Mouse (Mus musculus): ENCODE measurements around the gene Ccdc188. TPM values are rescaled to one million over a fixed set of nuclear protein-coding genes. Genes with fewer than 3 reads are reported as not detected.

Ccdc188 gene
- polyA plus RNA-seq, 1 experiment from 2014 or later, result not detected

GRCm38 (mm10) chr16:18218580-18218996 is 909 bp downstream of the Ccdc188 start:
- H3K4me2 ChIP-seq (replicated peaks; ENCODE audit: low read depth, low read length), result no peak overlapping the region
- no peak overlapping the region for H3K4me3 ChIP-seq (ENCODE audit: low read length)
- peaks cover 8% of the 10 kb centered on the region for H3K4me1 ChIP-seq (ENCODE audit: insufficient read depth, low read length)
- H3K36me3 ChIP-seq (ENCODE audit: insufficient read depth, low read length), result peaks cover 14% of the 10 kb centered on the region
- no peaks in the 10 kb centered on the region for H3K9me3 ChIP-seq (ENCODE audit: low read length)
- H3K27me3 ChIP-seq (ENCODE audit: insufficient read depth, low read length), result no peaks in the 10 kb centered on the region
- 66% methylated on average over 9 of the region's 9 CpGs for whole genome bisulfite sequencing
- ATAC-seq (ENCODE audit: low FRiP score, low TSS enrichment), result no peak
- no peak overlapping the region for H3K27ac ChIP-seq (ENCODE audit: low read length)
- H3K9ac ChIP-seq (replicated peaks; ENCODE audit: low read length), result no peak overlapping the region

GRCm38 (mm10) chr16:18220001-18220400 is 2.3 kb downstream of the Ccdc188 start:
- Histone ChIP-seq H3K36me3 (ENCODE audit: insufficient read depth, low read length) (peaks cover 28% of the 10 kb centered on the region), H3K9ac (replicated peaks; ENCODE audit: low read length) (0 out of 2 replicates have a peak overlapping the region, but pooled peaks have one; percentile 28), H3K4me3 (ENCODE audit: low read length) (no peak overlapping the region), H3K27me3 (ENCODE audit: insufficient read depth, low read length) (no peaks in the 10 kb centered on the region), H3K4me1 (ENCODE audit: insufficient read depth, low read length) (peaks cover 8% of the 10 kb centered on the region), H3K4me2 (replicated peaks; ENCODE audit: low read depth, low read length) (no peak overlapping the region), H3K9me3 (ENCODE audit: low read length) (no peaks in the 10 kb centered on the region), H3K27ac (ENCODE audit: low read length) (no peak overlapping the region)
- WGBS, result 50% methylated on average over 8 of the region's 8 CpGs
- peak; percentile 63; the same call in 1 of the 2 replicates for ATAC-seq (ENCODE audit: low FRiP score, low TSS enrichment)

- 84% methylated on average over 6 of the region's 6 CpGs for WGBS
- Histone ChIP-seq H3K27ac (ENCODE audit: low read length) (no peak overlapping the region), H3K9ac (replicated peaks; ENCODE audit: low read length) (no peak overlapping the region), H3K4me2 (replicated peaks; ENCODE audit: low read depth, low read length) (no peak overlapping the region), H3K36me3 (ENCODE audit: insufficient read depth, low read length) (peaks cover 36% of the 10 kb centered on the region), H3K9me3 (ENCODE audit: low read length) (no peaks in the 10 kb centered on the region), H3K27me3 (ENCODE audit: insufficient read depth, low read length) (no peaks in the 10 kb centered on the region), H3K4me3 (ENCODE audit: low read length) (no peak overlapping the region), H3K4me1 (ENCODE audit: insufficient read depth, low read length) (peaks cover 8% of the 10 kb centered on the region)
- ATAC-seq (ENCODE audit: low FRiP score, low TSS enrichment), result no peak
These were observed 3.3 kb downstream of the Ccdc188 start for GRCm38 (mm10) chr16:18220856-18221542.

- Histone ChIP-seq H3K4me1 (ENCODE audit: insufficient read depth, low read length) (peaks cover 8% of the 10 kb centered on the region), H3K9me3 (ENCODE audit: low read length) (no peaks in the 10 kb centered on the region), H3K9ac (replicated peaks; ENCODE audit: low read length) (no peak overlapping the region), H3K36me3 (ENCODE audit: insufficient read depth, low read length) (peaks cover 40% of the 10 kb centered on the region), H3K4me2 (replicated peaks; ENCODE audit: low read depth, low read length) (no peak overlapping the region), H3K27ac (ENCODE audit: low read length) (no peak overlapping the region), H3K4me3 (ENCODE audit: low read length) (no peak overlapping the region), H3K27me3 (ENCODE audit: insufficient read depth, low read length) (no peaks in the 10 kb centered on the region)
- WGBS, result 79% methylated on average over 11 of the region's 11 CpGs
- no peak for ATAC-seq (ENCODE audit: low FRiP score, low TSS enrichment)
These were observed 3.8 kb downstream of the Ccdc188 start for GRCm38 (mm10) chr16:18221543-18221898.

- 80% methylated on average over 9 of the region's 11 CpGs for WGBS
- Histone ChIP-seq H3K4me1 (ENCODE audit: insufficient read depth, low read length) (peaks cover 8% of the 10 kb centered on the region), H3K9me3 (ENCODE audit: low read length) (no peaks in the 10 kb centered on the region), H3K27ac (ENCODE audit: low read length) (no peak overlapping the region), H3K4me2 (replicated peaks; ENCODE audit: low read depth, low read length) (no peak overlapping the region), H3K36me3 (ENCODE audit: insufficient read depth, low read length) (peaks cover 44% of the 10 kb centered on the region), H3K4me3 (ENCODE audit: low read length) (no peak overlapping the region), H3K9ac (replicated peaks; ENCODE audit: low read length) (no peak overlapping the region), H3K27me3 (ENCODE audit: insufficient read depth, low read length) (no peaks in the 10 kb centered on the region)
- no peak for ATAC-seq (ENCODE audit: low FRiP score, low TSS enrichment)
These were observed 4.5 kb downstream of the Ccdc188 start for GRCm38 (mm10) chr16:18222188-18222587.

GRCm38 (mm10) chr16:18227187-18227586 is 9.5 kb downstream of the Ccdc188 start:
- peaks cover 50% of the 10 kb centered on the region for H3K36me3 ChIP-seq (ENCODE audit: insufficient read depth, low read length)
- H3K4me3 ChIP-seq (ENCODE audit: low read length), result no peak overlapping the region
- no peak overlapping the region for H3K4me2 ChIP-seq (replicated peaks; ENCODE audit: low read depth, low read length)
- H3K27ac ChIP-seq (ENCODE audit: low read length), result no peak overlapping the region
- ATAC-seq (ENCODE audit: low FRiP score, low TSS enrichment), result no peak
- H3K9me3 ChIP-seq (ENCODE audit: low read length), result no peaks in the 10 kb centered on the region
- H3K27me3 ChIP-seq (ENCODE audit: insufficient read depth, low read length), result no peaks in the 10 kb centered on the region
- 85% methylated on average over 13 of the region's 13 CpGs for WGBS
- peaks cover 7% of the 10 kb centered on the region for H3K4me1 ChIP-seq (ENCODE audit: insufficient read depth, low read length)
- no peak overlapping the region for H3K9ac ChIP-seq (replicated peaks; ENCODE audit: low read length)

GRCm38 (mm10) chr16:18227897-18228422 is 10.3 kb downstream of the Ccdc188 start:
- 91% methylated on average over 20 of the region's 20 CpGs for WGBS
- H3K9ac ChIP-seq (replicated peaks; ENCODE audit: low read length), result no peak overlapping the region
- peaks cover 7% of the 10 kb centered on the region for H3K4me1 ChIP-seq (ENCODE audit: insufficient read depth, low read length)
- H3K36me3 ChIP-seq (ENCODE audit: insufficient read depth, low read length), result peaks cover 42% of the 10 kb centered on the region
- no peak overlapping the region for H3K4me3 ChIP-seq (ENCODE audit: low read length)
- ATAC-seq (ENCODE audit: low FRiP score, low TSS enrichment), result no peak
- no peaks in the 10 kb centered on the region for H3K9me3 ChIP-seq (ENCODE audit: low read length)
- H3K4me2 ChIP-seq (replicated peaks; ENCODE audit: low read depth, low read length), result no peak overlapping the region
- no peak overlapping the region for H3K27ac ChIP-seq (ENCODE audit: low read length)
- H3K27me3 ChIP-seq (ENCODE audit: insufficient read depth, low read length), result no peaks in the 10 kb centered on the region

- H3K4me1 ChIP-seq (ENCODE audit: insufficient read depth, low read length), result peaks cover 14% of the 10 kb centered on the region
- H3K36me3 ChIP-seq (ENCODE audit: insufficient read depth, low read length), result peaks cover 33% of the 10 kb centered on the region
- H3K9ac ChIP-seq (replicated peaks; ENCODE audit: low read length), result no peak overlapping the region
- no peak for ATAC-seq (ENCODE audit: low FRiP score, low TSS enrichment)
- H3K27ac ChIP-seq (ENCODE audit: low read length), result no peak overlapping the region
- no peaks in the 10 kb centered on the region for H3K27me3 ChIP-seq (ENCODE audit: insufficient read depth, low read length)
- no peak overlapping the region for H3K4me3 ChIP-seq (ENCODE audit: low read length)
- H3K4me2 ChIP-seq (replicated peaks; ENCODE audit: low read depth, low read length), result no peak overlapping the region
- 85% methylated on average over 4 of the region's 4 CpGs for WGBS
- H3K9me3 ChIP-seq (ENCODE audit: low read length), result no peaks in the 10 kb centered on the region
These were observed 11.2 kb downstream of the Ccdc188 start for GRCm38 (mm10) chr16:18228856-18229255.

- WGBS, result 61% methylated on average over 11 of the region's 11 CpGs
- Histone ChIP-seq H3K36me3 (ENCODE audit: insufficient read depth, low read length) (peaks cover 25% of the 10 kb centered on the region), H3K9me3 (ENCODE audit: low read length) (no peaks in the 10 kb centered on the region), H3K4me1 (ENCODE audit: insufficient read depth, low read length) (peaks cover 20% of the 10 kb centered on the region), H3K4me2 (replicated peaks; ENCODE audit: low read depth, low read length) (no peak overlapping the region), H3K4me3 (ENCODE audit: low read length) (no peak overlapping the region), H3K9ac (replicated peaks; ENCODE audit: low read length) (no peak overlapping the region), H3K27ac (ENCODE audit: low read length) (no peak overlapping the region), H3K27me3 (ENCODE audit: insufficient read depth, low read length) (no peaks in the 10 kb centered on the region)
- no peak for ATAC-seq (ENCODE audit: low FRiP score, low TSS enrichment)
These were observed 11.9 kb downstream of the Ccdc188 start for GRCm38 (mm10) chr16:18229622-18230021.

GRCm38 (mm10) chr16:18230617-18231016 is 12.9 kb downstream of the Ccdc188 start:
- Histone ChIP-seq H3K27ac (ENCODE audit: low read length) (no peak overlapping the region), H3K4me3 (ENCODE audit: low read length) (no peak overlapping the region), H3K9ac (replicated peaks; ENCODE audit: low read length) (no peak overlapping the region), H3K4me2 (replicated peaks; ENCODE audit: low read depth, low read length) (no peak overlapping the region), H3K27me3 (ENCODE audit: insufficient read depth, low read length) (no peaks in the 10 kb centered on the region), H3K9me3 (ENCODE audit: low read length) (no peaks in the 10 kb centered on the region), H3K4me1 (ENCODE audit: insufficient read depth, low read length) (peaks cover 22% of the 10 kb centered on the region), H3K36me3 (ENCODE audit: insufficient read depth, low read length) (peaks cover 18% of the 10 kb centered on the region)
- ATAC-seq (ENCODE audit: low FRiP score, low TSS enrichment), result no peak
- 92% methylated on average over 6 of the region's 6 CpGs for WGBS
